Mouse (Mus musculus) spleen, adult 2 months (tissue): ENCODE results near the gene Gm43064. TPM values are rescaled to one million over a fixed set of nuclear protein-coding genes. Genes with fewer than 3 reads are reported as not detected.

Experiments
- DNase-seq, 2 experiments: peaks; one replicate each; pipeline versions ENCODE4 v3.0.0 to v3.0.0-alpha.2; 2012 to 2021; ENCODE audit warnings: low spot score in 2 of 2, low read depth in 1 of 2
- H3K27ac ChIP-seq: fragments of 200-500 bp; 2 replicates; pipeline ENCODE4 v1.5.1; 2012; ENCODE audit warnings: low read length, inconsistent platforms; ENCODE audit not compliant: insufficient read depth
- H3K27me3 ChIP-seq: fragments of 200-500 bp; 2 replicates; pipeline ENCODE4 v1.6.1; 2012; ENCODE audit warnings: mild to moderate bottlenecking, moderate library complexity, low read length, inconsistent platforms; ENCODE audit not compliant: control insufficient read depth, insufficient read depth
- H3K36me3 ChIP-seq: fragments of 200-500 bp; 2 replicates; pipeline ENCODE4 v1.6.1; 2012; ENCODE audit warnings: mild to moderate bottlenecking, low read length, inconsistent platforms; ENCODE audit not compliant: control insufficient read depth, insufficient read depth
- H3K4me1 ChIP-seq: fragments of 200-500 bp; 2 replicates; pipeline ENCODE4 v1.6.1; 2011; ENCODE audit warnings: inconsistent platforms; ENCODE audit not compliant: control insufficient read depth, insufficient read depth, insufficient read length
- H3K4me3 ChIP-seq: fragments of 200-500 bp; 2 replicates; pipeline ENCODE4 v1.5.1; 2011; ENCODE audit warnings: mild to moderate bottlenecking, inconsistent platforms; ENCODE audit not compliant: insufficient read depth, insufficient read length; ENCODE audit errors: extremely low read depth
- CTCF ChIP-seq: fragments of 200-500 bp; IDR thresholded peaks from 2 replicates; pipeline ENCODE4 v1.5.1; 2011; ENCODE audit warnings: mild to moderate bottlenecking, inconsistent platforms; ENCODE audit not compliant: insufficient read depth, insufficient read length, insufficient replicate concordance; ENCODE audit errors: extremely low read depth
- POLR2A ChIP-seq: fragments of 200-500 bp; IDR thresholded peaks from 2 replicates; pipeline ENCODE4 v1.6.1; 2011; ENCODE audit warnings: low read depth, low read length, inconsistent platforms
- WGBS: fragments of 180-500 bp; shearing (Covaris S2); methylation state at CpG from one replicate; pipeline ENCODE4 v1.1.7; 2018; 5-methylcytosine and 5-hydroxymethylcytosine counted together
- polyA plus RNA-seq: library from polyadenylated mRNA; depleted of rRNA; stranded (reverse); fragments of >200 nt; gene quantifications from 2 replicates; pipeline ENCODE4 v1.2.3, GENCODE M21; 2012; rRNA removed

Gene Gm43064
- polyA plus RNA-seq = 0.40 and 0.66 TPM in 2 replicates

DNA sequence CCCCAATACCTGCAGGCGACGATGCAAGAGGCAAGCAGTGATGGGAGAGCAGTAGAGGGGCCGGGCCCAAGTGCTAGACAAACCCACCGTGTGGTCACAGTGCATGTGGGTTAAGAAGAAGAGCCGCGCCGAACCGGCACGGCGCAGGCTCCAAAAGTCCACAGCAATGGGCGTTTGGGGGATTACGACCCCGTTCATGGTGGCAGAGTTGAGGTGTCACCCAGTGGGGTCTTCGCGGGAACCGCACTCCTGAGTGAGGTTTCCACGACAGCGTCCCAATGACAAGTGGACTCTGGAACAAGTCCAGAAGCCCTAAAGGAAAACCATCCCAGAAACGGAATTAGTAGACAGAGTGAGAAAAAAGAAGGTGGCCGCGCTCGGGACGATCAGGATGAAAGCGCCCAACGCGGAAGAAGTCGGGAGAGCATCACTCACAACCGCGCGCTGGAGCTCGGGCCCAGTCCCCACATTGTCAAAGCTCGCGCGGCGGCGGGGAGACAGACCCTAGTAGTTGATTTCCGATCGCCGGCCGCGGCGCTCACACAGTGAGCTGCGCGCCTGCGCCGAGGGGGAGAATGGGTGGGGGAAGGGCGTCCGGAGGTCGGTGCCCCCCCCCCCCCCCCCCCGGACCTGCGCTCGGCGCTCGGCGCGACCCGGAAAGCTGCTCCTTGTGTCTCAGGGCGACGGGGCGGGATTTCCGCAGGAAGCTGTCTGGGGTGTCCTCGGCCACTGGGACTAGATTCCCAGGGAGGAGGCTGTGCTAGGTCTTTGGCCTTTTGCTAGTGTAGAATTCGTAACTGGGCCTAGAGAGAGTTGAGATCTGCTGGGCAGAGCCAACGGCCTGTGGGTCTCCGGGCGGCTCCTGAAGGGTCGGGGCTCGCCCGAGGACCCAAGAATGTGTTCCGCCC is at the start of gene Gm43064, which contains the start of the genes Dclre1b and Ap4b1:
Gene Gm43064 (plus strand): TSS at position 683 of the 908 bp plus-strand sequence.
Gene Dclre1b (minus strand): TSS at position 554 of the 908 bp plus-strand sequence.
Gene Ap4b1 (plus strand): TSS at position 630 of the 908 bp plus-strand sequence.
- no peak for TF ChIP-seq CTCF
- peak; percentile 73 for TF ChIP-seq POLR2A
- Histone ChIP-seq H3K4me1 (peaks cover 3% of the 10 kb centered on the region; the same call in 1 of the 2 replicates), H3K27me3 (no peaks in the 10 kb centered on the region), H3K4me3 (peak within 1 kb of the TSS; percentile 77), H3K36me3 (peaks cover 8% of the 10 kb centered on the region), H3K27ac (peak within 1 kb of the TSS; percentile 92)
- DNase-seq = peak; percentile 82 to 89
- under 1% methylated on average over 64 of the region's 70 CpGs for WGBS

- no peaks in the 10 kb centered on the region for H3K27me3 ChIP-seq
- 87% methylated on average over 3 of the region's 3 CpGs for WGBS
- DNase-seq = no peak
- peaks cover 7% of the 10 kb centered on the region for H3K4me1 ChIP-seq
- peaks cover 36% of the 10 kb centered on the region for H3K36me3 ChIP-seq
- no peak for TF ChIP-seq POLR2A
- no peak for TF ChIP-seq CTCF
- H3K27ac ChIP-seq = no peak overlapping the region
- H3K4me3 ChIP-seq = no peak overlapping the region; the same call in 1 of the 2 replicates
Measured at GRCm38 (mm10) chr3:103766789-103767188, 42.6 kb upstream of the Gm43064 start.

DNA sequence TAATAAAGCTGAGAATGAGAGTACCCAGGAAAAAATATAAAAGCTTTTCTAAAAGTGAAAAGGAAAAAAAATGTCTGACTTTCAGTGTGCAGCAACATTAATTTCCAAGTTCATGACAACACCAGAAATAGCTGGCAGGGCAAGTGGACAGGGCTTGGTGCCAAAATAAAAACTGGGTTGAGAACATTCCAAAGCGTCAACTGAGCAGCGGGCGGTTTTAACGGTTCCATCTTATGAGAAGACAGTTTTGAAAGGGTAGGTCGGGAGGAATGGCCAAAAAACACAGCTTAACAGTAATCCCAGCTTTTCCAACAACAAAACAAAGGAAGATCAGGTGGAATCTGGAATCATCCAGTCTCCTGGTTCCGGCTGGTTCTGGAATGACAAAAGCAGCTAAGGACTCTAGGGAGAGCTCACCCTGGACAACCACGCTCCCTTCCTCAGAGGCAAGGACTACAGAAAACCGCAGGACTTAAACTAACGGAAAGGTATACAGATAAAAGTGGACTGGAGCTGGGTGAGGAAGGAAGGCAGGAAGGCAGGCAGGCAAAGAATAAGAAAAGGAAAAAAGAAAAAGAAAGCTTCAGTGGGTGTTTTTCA is 37.7 kb upstream of the Gm43064 start:
- 40% methylated on average over 9 of the region's 9 CpGs for WGBS
- Histone ChIP-seq H3K4me1 (peaks cover 27% of the 10 kb centered on the region), H3K27me3 (no peaks in the 10 kb centered on the region), H3K36me3 (peaks cover 17% of the 10 kb centered on the region), H3K27ac (peak overlapping the region; percentile 75; the same call in 1 of the 2 replicates), H3K4me3 (no peak overlapping the region)
- no peak for TF ChIP-seq CTCF
- TF ChIP-seq POLR2A = no peak
- no peak for DNase-seq

GRCm38 (mm10) chr3:103772846-103773245 is 36.5 kb upstream of the Gm43064 start:
- no peaks in the 10 kb centered on the region for H3K27me3 ChIP-seq
- 4% methylated on average over 4 of the region's 4 CpGs for WGBS
- peaks cover 30% of the 10 kb centered on the region for H3K4me1 ChIP-seq
- H3K4me3 ChIP-seq = no peak overlapping the region
- TF ChIP-seq POLR2A (no peak), CTCF (no peak)
- DNase-seq = peak in 1 of 2 experiments; percentile 61
- H3K27ac ChIP-seq = peak overlapping the region; percentile 86
- H3K36me3 ChIP-seq = peaks cover 15% of the 10 kb centered on the region

DNA sequence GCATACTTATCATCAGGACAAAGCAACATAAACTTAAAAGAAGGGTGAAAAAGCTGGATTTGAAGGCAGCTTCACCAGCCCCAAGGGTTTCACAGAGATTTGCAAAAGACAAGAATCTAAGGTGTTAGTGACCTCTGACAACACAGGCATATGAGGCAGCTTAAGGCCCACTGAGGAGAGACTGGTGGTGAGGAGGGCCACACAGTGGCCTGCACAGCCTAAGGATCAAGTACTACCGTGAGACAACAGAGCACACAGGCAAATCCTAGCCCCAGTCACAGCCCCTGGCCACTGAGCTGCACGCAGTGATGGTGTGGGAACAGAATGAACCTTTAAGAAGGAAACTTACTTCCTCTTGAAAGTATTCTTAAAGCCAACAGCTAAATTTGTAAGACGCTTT is 35.9 kb upstream of the Gm43064 start:
- no peak for DNase-seq
- Histone ChIP-seq H3K27ac (peak overlapping the region; percentile 86), H3K27me3 (no peaks in the 10 kb centered on the region), H3K4me1 (peaks cover 36% of the 10 kb centered on the region), H3K4me3 (no peak overlapping the region), H3K36me3 (peaks cover 11% of the 10 kb centered on the region)
- 12% methylated on average over 3 of the region's 3 CpGs for WGBS
- TF ChIP-seq POLR2A = no peak
- TF ChIP-seq CTCF = no peak

DNA sequence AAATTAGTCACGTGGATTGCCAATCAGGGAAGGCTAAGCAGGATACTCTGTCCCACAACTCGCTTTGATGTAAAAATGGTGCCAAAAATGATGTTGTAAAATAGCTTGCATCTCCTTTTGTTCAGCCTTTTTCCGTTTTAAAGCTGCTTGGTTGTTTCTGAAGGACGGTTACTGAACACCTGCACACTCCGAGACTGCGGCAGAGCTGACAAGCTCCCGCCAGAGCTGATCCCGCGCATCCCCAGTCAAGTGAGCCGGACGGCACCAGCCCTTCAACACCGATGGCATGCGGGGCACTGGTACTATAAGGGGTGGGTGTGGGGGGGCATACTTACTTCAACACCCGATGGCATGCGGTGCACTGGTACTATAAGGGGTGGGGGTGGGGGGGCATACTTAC is 35.4 kb upstream of the Gm43064 start:
- H3K27me3 ChIP-seq = no peaks in the 10 kb centered on the region
- peaks cover 39% of the 10 kb centered on the region for H3K4me1 ChIP-seq
- H3K4me3 ChIP-seq = peak overlapping the region; percentile 28; the same call in 1 of the 2 replicates
- H3K36me3 ChIP-seq = peaks cover 8% of the 10 kb centered on the region
- no peak for DNase-seq
- peak overlapping the region; percentile 86 for H3K27ac ChIP-seq
- no peak for TF ChIP-seq POLR2A
- TF ChIP-seq CTCF = no peak
- WGBS = 13% methylated on average over 15 of the region's 15 CpGs
